Mouse (Mus musculus) spleen, adult 10 weeks (tissue): Measurements from ENCODE around the gene Agfg2. TPM values are rescaled to one million over a fixed set of nuclear protein-coding genes. Genes with fewer than 3 reads are reported as not detected.

Source experiments
- polyA plus RNA-seq: library from polyadenylated mRNA; stranded (reverse); fragments of 350-450 nt; fragmentation: Illumina TruSeq; extraction: RNeasy Lipid Tissue Mini Kit (QIAGEN cat#74804); gene quantifications from one replicate; pipeline ENCODE4 v1.2.3, GENCODE M21; 2015; ENCODE audit warnings: low replicate concordance; ENCODE audit not compliant: insufficient read depth

Gene Agfg2
- polyA plus RNA-seq = 8.7 TPM

GRCm38 (mm10) chr5:137684294-137685123 lies at the start of gene Agfg2:
Agfg2 (minus strand) TSS chr5:137684726.

GRCm38 (mm10) chr5:137645652-137646091 lies 38.9 kb downstream of the Agfg2 start, which contains the start of gene Irs3:
Irs3 (minus strand) TSS chr5:137645714.

GRCm38 (mm10) chr5:137641054-137641453 lies 43.5 kb downstream of the Agfg2 start, which contains the start of gene Sap25:
Sap25 (plus strand) TSS chr5:137641334.

GRCm38 (mm10) chr5:137628498-137629305 lies 55.8 kb downstream of the Agfg2 start, which contains the start of the genes Fbxo24, Lrch4 and Gm20605:
Fbxo24 (minus strand) TSS chr5:137629002.
Lrch4 (plus strand) TSS chr5:137629121.
Gm20605 (plus strand) TSS chr5:137629175.

GRCm38 (mm10) chr5:137613550-137613949 lies 71.0 kb downstream of the Agfg2 start, which contains the start of gene Pcolce:
Pcolce (minus strand) TSS chr5:137613784.

GRCm38 (mm10) chr5:137600619-137601364 lies 83.7 kb downstream of the Agfg2 start, which contains the start of gene Mospd3:
Mospd3 (minus strand) TSS chr5:137601058.

Other genes with a start within 250 kb of the Agfg2 start
- not detected for gene Zan, start 207.7 kb downstream of the Agfg2 start, polyA plus RNA-seq
- gene Pop7, start 182.2 kb downstream of the Agfg2 start, polyA plus RNA-seq = 5.8 TPM
- gene Gigyf1, start 166.2 kb downstream of the Agfg2 start, polyA plus RNA-seq = 17.4 TPM
- gene Epo, start 151.5 kb downstream of the Agfg2 start, polyA plus RNA-seq = not detected
- gene Gnb2, start 151.2 kb downstream of the Agfg2 start, polyA plus RNA-seq = 75.7 TPM
- not detected for gene Actl6b, start 131.2 kb downstream of the Agfg2 start, polyA plus RNA-seq
- gene Tfr2, start 114.9 kb downstream of the Agfg2 start, polyA plus RNA-seq = 0.90 TPM
- gene Mospd3, start 83.7 kb downstream of the Agfg2 start, polyA plus RNA-seq = 12.5 TPM
- 39.5 TPM for gene Pcolce, start 70.9 kb downstream of the Agfg2 start, polyA plus RNA-seq
- gene Fbxo24, start 55.7 kb downstream of the Agfg2 start, polyA plus RNA-seq = not detected
- 29.7 TPM for gene Lrch4, start 55.6 kb downstream of the Agfg2 start, polyA plus RNA-seq
- 19.4 TPM for gene Gm20605, start 55.6 kb downstream of the Agfg2 start, polyA plus RNA-seq
- gene Sap25, start 43.4 kb downstream of the Agfg2 start, polyA plus RNA-seq = 45.6 TPM
- 0.64 TPM for gene Irs3, start 39.0 kb downstream of the Agfg2 start, polyA plus RNA-seq
- 0.19 TPM for gene Nyap1, start 56.9 kb upstream of the Agfg2 start, polyA plus RNA-seq
- 31.3 TPM for gene Tsc22d4, start 61.0 kb upstream of the Agfg2 start, polyA plus RNA-seq
- 5.9 TPM for gene Ppp1r35, start 94.1 kb upstream of the Agfg2 start, polyA plus RNA-seq
- 37.2 TPM for gene Mepce, start 102.9 kb upstream of the Agfg2 start, polyA plus RNA-seq
- gene Zcwpw1, start 103.1 kb upstream of the Agfg2 start, polyA plus RNA-seq = 34.2 TPM
- gene Pilra, start 151.6 kb upstream of the Agfg2 start, polyA plus RNA-seq = 50.0 TPM
- 59.4 TPM for gene Pilrb1, start 173.4 kb upstream of the Agfg2 start, polyA plus RNA-seq
- gene Pilrb2, start 187.1 kb upstream of the Agfg2 start, polyA plus RNA-seq = 53.7 TPM
- gene Cyp3a13, start 236.9 kb upstream of the Agfg2 start, polyA plus RNA-seq = not detected